Mouse (Mus musculus) kidney, postnatal 4 days (tissue): Measurements from ENCODE around the gene Gm20388.

Experiments
- DNase-seq, 2 experiments: peaks; one replicate each; pipeline ENCODE4 v3.0.0; 2021; ENCODE audit warnings: mixed read lengths in 2 of 2

Gm20388 gene

DNA sequence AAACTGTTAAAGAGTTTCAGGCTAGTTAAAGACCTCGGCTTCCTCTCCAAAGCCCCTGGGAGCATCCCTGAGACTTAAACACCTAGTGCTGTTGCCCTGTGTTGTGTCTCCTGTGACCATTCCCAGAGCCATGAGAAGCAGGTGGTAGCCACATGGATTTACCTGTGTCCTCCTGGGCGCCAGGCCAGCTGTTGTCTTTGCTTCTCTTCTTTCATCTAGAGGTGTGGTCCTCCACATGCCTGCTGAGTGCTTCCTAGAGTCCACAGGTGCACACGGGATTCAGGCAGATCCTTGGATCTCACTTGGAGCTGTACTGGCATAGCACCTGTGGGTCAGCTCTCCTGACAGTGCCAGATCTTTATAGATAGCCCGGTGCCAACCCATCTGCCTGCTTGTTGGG lies 4356.6 kb downstream of the Gm20388 start:
- no peak for DNase-seq

DNA sequence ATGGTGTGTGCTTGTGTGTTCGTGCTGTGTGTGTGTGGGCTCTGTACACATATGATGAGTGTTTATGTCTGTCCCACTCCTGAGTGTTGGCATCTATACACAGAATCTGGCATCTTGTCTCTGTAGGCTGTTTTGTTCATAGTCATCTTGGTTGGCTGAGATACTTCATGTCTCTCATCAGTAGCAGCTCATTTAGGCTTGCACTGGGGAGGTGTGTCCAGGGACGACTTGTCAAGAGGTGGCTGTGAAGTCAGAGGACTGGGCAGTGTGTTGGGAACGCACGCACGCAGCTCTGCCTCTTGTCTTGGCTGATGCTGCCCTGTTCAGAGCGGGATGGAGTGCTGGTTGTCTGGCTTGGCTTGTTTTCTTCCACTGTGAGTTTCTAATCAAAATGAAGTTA lies 4359.9 kb downstream of the Gm20388 start:
- DNase-seq, result no peak

DNA sequence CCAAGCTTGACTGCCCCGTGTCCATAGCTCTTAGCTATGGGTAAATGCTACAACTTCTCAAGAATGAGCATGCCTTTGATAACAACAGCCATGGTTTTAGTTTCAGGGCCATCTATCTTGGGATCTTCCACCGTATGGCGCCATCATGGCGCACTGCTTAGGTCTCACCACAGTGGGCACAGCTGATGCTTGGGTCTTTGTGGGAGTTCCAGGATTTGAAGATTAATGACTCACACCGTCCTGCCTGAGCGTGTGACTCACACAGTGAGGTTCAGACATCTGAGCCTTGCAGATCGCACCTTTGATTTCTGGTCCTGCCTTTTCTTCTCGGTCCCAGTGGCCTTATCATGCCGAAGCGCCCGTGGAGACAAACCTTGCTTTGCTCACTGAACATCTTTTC lies 4360.3 kb downstream of the Gm20388 start:
- no peak for DNase-seq

DNA sequence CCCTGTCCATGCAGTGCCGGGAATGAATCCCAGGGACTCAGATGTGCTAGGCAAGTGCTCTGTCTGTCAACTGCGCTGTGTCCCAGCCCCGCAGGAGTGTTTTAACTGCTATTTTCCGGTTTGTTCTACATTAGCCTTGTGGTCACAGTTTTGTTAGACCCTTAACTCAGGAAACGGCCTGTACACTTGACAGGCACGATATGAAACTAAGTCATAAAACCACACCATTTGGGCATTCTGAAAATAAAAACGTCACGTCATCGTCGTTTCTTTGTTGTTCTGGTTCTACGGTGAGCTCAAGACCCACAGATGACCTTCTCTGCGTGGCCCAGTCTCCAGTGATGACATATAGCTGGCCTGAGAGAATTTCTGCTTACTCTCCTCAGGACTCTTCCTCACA lies 4360.9 kb downstream of the Gm20388 start:
- DNase-seq, result no peak

DNA sequence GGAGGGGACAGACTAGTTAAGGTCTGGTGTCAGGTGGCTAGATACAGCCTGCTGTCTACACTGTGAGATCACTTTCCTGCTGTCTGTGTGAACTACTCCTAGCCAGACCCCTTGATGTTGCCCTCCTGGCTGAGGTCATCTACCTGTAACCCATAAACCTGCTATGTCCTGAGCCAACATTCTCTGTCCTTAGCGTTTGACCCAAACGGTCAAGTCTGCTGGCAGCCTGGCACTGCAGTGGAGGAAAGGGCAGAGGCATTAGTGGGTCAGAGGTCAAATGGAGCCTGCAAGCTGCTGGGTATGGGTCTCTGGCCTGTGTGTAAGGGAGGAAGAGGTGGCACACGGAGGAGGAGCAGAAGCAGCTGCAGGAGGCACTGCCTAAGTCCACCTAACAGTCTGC lies 4362.2 kb downstream of the Gm20388 start:
- DNase-seq, result no peak

DNA sequence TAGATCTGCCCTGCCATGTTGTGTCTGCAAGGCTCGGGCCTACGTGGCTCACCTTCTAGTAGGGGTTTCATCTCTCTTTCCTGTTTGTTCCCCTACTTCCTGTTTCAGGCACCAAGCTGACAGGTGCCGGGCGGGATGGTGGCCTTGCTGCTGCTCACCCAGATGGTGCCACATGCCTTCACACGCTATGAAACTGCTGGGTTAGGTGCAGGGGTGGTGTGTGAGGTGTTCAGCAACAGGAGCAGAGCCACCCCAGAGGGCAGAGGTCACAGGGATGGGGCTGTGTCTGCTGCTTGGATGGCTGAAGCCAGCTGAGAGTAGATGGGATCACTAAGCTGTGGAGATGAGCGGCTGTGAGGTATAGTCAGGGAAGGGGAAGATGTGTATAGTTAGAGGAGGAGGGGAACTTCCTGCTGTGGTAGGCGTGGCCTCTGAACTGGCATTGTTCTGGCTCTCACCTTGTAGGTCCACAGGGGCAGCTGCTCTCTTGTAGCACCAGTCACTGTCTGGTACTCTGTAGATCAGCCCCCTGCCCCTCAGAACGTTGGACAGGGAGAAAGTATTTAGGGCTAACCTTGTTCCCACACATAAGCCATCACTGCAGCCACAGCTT lies 4363.1 kb downstream of the Gm20388 start:
- DNase-seq, result no peak

DNA sequence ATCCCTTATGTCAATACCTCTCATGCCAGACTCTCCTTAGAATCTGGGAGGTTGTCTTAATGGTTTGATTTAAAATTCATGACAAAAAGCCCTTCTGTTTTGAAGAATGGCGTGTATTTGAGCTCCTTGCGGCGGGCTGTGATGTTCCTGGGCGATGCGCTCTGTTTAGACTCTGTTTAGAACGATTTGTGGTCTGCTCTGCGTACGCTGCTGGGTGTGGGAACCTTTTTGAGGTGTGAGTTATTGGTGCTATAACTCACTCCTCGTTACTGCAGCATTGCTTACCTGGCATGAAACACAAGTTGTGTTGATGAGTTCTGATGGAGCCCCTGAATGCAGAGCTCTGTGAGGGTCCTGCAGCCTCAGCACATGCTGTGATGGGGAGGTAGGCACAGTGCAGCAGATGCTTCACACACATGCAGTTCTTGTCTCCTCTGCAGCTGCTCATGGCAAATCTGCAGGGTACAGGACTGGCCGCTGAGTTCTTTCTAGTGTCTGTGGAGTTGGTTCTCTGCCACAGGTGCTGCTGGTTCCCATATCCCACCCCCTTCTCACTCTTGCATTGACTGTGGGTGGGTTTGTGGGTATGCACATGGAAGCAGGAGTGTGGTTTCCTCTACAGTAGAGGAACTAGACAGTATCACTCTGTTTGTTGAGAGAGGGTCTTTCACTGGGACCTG lies 4363.9 kb downstream of the Gm20388 start:
- no peak for DNase-seq

DNA sequence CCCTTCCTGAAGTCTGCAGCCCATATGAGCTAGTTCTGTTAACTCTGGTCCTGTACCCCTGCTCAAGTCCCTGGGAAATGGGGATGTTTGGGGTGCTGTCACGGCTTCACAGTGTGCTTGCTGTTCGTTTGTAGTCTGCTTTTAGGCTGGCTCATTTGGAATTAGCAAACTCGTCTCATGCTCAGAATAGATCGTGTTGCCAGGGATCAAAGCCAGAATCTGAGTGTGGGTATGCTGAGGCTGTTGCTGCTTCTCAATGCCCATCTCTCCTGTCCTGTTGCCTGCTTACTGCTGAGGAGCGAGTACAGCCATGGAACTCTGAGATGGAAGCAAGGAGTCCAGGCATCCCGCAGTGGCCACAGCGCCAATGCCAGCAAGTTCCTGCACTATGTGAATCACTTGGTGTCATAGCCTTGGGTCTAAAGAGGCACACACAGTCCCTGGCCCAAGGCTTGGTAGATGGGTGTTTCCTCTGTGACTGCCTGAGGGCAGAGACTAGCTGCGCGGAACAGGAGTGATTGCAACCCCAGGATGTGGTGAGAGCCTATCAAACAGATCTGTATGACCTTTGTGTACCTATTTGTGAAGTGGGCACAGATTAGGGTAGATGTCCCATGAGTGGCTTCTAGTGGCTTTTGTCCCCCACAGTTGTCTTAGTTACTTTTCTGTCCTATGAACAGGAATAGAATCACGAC lies 4364.9 kb downstream of the Gm20388 start:
- DNase-seq, result no peak

DNA sequence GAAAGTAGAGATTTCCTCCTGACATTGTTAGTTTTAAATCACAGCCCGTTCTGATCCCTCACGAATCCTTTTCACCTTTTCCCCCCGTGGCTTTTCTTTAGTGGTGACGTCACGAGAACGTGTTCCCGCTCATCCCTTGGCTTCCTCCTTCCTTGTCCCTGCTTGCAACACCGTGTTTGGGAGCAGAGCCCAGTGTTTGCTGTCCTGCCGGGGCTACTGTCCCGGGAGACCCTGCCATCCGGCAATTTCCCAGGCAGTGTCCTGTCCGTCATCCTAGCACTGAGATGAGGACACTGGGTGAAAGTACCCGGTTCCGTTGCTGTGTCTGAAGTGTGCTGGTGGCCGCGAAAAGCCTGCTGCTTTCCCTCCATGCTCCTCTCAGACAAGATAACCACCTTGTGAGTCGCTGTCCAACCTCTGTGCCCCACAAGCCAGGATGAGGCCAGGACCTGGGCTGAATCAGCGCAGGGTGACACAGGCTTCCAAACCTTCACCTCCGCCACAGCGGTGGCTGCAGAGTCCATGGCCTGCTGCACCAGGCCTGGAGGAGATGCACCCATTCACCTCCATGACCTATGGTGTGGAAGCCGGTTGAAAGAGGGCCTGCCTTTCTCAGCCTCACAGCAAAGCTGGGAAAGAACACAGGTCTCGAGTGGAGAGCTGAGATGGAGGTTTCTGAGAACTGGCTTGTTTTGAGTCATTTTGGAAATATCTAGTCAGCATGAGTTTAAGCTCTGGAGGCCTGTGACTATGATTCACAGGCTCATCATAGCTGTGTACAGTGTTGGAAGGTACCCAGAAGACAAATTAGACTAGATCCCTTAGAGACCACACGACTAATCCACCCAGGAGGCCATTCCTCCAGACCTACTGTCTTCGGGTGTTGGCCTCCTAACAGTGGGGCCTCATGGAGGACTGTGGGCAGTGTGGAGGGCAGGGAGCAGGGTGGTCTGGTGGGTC lies 4367.6 kb downstream of the Gm20388 start:
- DNase-seq, result no peak

DNA sequence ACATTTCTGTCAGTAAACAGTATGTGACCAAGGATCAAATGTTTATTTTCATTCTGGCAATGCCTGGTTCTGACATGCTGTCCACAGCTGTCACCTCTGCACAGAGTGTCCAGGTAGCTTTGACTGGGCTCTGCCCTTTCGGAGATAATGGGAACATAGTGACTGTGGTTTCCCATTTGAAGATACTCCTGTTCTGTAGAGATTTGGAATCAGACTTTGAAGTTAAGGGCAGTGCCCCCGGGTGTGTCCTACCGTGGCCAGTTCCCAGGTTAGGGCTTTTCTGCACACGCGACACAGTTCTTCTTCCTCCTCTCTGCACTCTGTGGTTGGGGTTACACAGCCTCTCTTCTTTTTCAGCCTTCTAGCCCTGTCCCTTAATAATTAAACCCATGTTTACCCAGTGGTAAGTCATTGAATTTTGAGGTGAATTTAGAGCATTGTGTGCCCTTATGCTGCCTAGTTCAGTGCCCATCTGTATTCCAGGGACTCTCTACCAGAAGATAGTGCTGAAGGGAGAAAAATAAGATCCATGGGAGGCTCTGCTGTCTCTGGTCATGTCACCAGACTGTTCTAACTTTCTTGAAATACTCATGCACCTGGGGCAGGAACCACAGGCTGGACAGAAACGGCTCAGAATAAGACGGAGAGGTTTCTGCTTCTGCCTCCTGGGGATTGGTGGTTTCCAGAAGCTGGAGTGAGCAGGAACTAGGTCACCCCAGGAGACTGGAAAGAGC lies 4368.5 kb downstream of the Gm20388 start:
- no peak for DNase-seq

DNA sequence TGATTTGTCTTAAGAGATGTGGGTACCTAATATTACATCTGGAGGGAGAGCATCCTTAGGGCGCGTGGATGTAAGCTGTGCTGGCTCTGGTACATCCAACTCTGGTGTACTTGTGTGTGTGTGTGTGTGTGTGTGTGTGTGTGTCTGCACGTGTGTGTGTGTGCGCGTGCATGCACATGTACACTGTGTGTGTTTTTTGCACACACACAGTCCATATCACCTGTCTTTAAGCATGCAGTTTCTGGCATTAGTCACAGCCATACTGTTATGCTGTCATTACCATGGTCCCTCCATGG lies 4369.0 kb downstream of the Gm20388 start:
- DNase-seq, result no peak

DNA sequence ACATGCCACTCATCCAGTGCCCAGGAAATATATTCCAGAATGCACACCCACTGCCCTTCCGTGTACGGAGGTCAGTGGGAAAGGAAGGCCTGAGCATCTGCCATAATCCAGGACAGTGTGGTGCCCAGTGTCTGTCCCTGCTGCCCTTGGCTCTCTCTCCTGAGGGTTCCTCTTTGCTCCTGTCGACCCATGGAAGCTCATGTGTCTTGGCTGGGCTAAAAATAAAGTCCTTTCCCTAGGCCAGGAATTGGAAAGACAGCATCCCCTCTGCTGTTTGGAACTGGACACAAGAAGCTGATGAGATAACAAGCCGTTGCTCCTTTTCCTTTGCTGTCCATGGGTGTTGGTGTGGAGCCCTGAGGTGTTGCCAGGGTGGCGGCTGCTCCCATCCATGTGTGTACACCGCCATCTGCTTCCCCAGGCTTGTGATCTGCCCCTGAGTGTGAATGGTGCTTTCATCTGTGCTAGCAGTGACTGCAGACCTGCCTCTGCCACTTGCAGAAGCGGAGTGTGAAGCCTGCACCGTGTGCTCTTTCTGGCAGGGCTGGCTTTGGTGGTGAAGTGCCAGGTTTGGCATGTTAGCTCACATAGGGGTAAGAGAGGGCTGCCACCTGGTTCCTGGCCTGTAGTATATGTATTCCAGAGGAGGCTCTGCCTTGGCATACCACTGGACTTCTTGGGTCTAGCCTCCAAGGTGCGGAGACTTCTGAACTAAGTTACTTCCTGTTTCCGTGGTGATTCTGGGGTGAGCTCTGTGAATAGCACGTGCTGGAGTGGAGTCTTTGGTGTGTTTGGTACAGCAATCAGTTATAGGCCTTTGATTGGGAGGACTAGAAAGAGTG lies 4371.3 kb downstream of the Gm20388 start:
- DNase-seq, result no peak

DNA sequence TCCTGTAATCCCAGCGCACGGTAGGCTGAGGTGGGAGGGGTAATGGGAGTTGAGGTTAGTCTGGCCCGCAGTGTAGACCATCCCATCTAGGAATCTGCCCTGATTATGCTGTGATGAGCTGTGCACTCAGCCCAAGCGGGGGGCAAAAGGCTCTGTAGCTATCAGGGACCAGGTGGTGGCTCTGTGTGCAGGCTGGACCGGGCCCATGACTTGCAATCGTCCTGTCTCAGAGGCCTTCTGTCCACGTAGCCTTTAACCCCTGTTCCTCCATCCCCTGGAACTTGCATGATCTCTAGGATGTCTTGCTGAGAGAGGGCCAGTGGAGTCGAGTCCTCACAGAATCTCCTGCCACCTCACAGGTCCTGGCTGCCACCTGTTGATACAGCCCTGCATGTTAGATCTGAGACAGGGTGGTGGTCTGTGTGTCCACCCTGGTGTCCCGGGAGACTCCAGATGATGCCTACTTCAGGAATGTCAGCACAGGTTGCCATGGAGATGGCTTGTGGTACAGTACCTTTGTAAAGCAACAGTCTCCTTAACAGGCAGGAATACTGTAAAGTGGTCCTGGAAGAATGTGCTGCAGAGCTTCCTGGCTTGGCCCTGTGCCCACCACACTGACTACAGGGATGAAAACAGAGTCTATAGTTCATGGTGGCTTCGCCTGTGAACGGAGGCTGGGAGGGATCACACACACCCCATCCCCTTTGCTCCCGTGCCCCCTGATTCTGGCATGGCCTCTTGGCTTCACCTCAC lies 4372.4 kb downstream of the Gm20388 start:
- peak; percentile 52 to 64 for DNase-seq

DNA sequence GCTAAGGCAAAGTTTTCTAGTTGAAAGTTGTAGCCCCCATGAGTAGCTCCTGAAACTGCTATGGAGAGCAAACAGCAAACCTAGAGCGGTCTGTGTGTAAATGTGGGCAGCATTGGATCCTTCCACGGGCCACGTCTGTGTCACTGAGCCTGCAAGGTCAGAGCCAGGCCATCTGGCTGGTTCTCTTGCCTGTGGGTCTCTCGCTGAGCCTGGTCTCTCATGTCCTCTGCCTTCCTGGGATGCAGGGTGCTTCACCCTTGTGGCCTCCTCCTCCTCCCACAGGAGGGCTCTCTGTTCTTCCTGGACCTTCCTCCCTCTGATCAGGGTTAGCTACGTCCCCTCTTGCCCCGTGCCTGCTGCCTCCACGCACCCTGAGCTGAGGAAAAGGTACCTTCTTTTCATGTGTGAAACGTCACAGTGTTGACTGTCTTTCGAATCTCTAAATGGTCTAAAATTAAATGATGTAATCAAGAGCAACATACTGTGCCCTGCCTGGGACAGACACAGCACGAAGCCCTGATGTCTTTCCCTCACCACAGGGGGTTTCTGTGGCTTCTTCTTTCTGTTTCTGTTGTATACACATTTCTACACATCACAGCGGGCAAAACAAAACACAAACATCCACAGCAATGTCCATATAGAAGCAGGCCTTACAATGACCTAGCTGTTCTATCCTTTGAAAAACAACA lies 4373.1 kb downstream of the Gm20388 start:
- no peak for DNase-seq

DNA sequence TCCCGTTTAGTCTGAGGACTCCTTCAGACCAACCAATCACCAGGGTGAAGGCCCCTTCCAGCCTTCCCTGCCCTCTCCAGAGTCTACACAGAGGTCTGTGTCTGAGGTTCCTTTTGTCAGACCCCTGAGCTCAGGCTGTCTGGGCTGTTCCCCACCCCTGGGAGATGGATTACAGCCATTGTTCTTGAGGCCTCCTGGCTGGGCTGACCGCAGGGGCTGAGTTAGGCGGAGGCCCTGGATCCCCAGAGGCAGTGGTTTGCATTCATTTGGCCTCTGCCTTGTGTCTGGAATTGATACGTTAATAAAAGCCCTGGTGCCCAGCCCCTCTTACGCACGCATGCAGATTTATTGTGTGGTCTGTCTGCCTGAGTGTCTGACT lies 4373.7 kb downstream of the Gm20388 start:
- DNase-seq, result peak; percentile 40 to 52

DNA sequence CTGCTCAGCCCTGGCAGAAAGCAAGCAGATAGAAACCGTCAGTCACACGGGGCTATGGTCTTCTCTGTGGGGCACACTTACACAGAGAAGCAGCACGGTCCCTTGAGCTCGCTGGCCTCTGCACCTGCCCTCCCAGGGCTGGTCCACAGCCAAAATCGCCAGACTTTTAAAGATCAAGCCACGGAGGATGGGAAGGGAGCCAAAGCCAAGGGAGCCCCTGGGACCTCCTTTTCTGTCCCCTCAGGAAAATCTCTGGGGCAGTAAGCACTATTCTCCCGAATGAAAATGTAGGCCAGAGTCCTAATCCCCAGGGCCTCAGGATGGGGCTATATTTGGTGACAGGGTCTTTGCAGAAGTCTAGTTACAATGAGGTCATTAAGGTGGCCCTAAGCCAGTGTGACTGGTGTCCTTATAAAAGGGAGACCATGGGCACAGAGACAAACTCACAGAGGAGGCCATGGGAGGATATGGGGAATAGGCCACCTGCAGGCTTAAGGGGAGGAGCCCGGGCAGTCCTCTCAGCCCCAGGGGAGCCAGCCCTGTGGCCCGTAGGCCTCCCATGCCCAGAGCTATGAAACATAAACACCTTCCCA lies 4374.4 kb downstream of the Gm20388 start:
- peak; percentile 49 to 61 for DNase-seq

DNA sequence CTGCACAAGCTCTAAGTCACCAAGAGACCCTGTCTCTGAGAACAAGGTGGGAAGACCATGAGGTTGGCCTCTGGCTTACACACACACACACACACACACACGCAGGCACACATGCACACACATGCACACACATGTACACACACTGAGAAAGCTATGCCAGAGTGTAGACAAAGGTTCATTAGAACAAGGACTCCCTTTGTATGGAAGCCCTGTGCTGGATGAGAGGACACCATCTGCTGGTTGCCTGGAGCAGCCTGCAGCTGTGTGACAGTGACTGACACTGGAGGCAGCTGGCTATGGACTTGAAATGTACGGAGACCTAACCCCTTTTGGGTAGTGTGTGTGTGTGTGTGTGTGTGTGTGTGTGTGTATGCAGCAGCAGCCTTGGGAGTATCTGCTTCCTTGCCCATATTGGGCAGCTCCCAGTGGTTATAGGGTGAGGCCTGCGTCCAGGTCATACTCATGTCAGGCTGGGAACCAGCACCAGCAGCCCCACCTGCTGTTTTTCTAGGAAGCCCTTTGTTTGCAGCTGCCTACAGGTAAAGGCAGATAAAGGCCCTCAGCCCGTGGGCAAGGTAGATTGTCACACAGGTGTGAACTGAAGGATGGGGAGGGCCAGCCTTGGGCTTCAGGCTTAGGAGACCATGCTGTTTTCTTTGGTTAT lies 4376.0 kb downstream of the Gm20388 start:
- DNase-seq, result no peak

DNA sequence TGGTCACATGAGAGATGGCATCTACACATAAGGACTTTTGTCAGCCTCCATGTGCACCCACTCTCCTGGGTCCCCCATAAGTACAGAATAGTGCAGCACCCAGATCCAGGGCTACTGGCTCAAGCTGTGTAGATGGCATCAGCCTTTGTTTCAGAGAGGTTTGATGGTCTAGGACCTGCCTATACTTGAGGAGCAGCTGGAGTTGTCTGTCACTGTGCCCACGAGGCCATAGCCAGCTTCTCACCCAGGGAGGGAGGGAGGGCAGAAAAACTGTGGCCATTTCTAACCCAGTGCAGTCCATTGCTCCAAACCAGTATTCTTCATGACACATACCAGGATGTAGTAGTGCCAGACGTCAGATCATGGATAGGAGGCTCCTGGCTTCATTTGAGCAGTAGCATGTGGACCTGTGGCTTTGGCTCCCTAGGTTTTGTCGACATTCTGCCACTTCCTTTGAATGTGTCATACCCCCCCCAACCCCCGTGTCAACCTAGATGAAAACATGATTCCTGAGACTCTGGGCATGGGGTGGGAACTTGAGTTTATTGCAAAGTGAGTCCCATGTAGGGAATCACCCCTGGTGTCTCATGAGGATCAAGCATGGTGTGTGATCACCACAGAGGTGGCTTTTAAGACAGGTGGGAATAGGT lies 4377.7 kb downstream of the Gm20388 start:
- DNase-seq, result no peak
